Mouse (Mus musculus) NIH3T3 (cell line): ENCODE results near the gene Aebp2.
"Not testable (repeated sequence)": the region's sequence is repeated elsewhere in the genome, so short reads cannot be mapped to it uniquely, and the experiment has no call there.

Source experiments
- DNase-seq: peaks from one replicate; pipeline ENCODE4 v3.0.0-alpha.2; 2012; ENCODE audit warnings: low read depth

Gene Aebp2

GRCm38 (mm10) chr6:140651923-140652322, 29.5 kb downstream of the Aebp2 start:
- no peak for DNase-seq

GRCm38 (mm10) chr6:140655451-140655850, 33.0 kb downstream of the Aebp2 start:
- no peak for DNase-seq

- no peak for DNase-seq
These were observed 34.5 kb downstream of the Aebp2 start for GRCm38 (mm10) chr6:140656991-140657390.

- DNase-seq = no peak
These were observed 35.6 kb downstream of the Aebp2 start for GRCm38 (mm10) chr6:140657920-140658522.

GRCm38 (mm10) chr6:140661111-140661510, 38.6 kb downstream of the Aebp2 start:
- peak; percentile 76 for DNase-seq

GRCm38 (mm10) chr6:140661777-140662176, 39.3 kb downstream of the Aebp2 start:
- DNase-seq = no peak

- no peak for DNase-seq
These were observed 39.8 kb downstream of the Aebp2 start for GRCm38 (mm10) chr6:140662290-140662689.

- DNase-seq = not testable (repeated sequence)
These were observed 40.2 kb downstream of the Aebp2 start for GRCm38 (mm10) chr6:140662697-140663096.

GRCm38 (mm10) chr6:140664611-140665010, 42.1 kb downstream of the Aebp2 start:
- DNase-seq = no peak

GRCm38 (mm10) chr6:140666486-140667240, 44.2 kb downstream of the Aebp2 start:
- peak; percentile 34 for DNase-seq

GRCm38 (mm10) chr6:140667289-140667906, 44.9 kb downstream of the Aebp2 start:
- DNase-seq = peak; percentile 54

- DNase-seq = no peak
These were observed 52.0 kb downstream of the Aebp2 start for GRCm38 (mm10) chr6:140674414-140674813.

- no peak for DNase-seq
These were observed 53.6 kb downstream of the Aebp2 start for GRCm38 (mm10) chr6:140676094-140676493.

- DNase-seq = no peak
These were observed 54.6 kb downstream of the Aebp2 start for GRCm38 (mm10) chr6:140677041-140677440.

GRCm38 (mm10) chr6:140677960-140678359, 55.5 kb downstream of the Aebp2 start:
- no peak for DNase-seq

GRCm38 (mm10) chr6:140678658-140679271, 56.3 kb downstream of the Aebp2 start:
- DNase-seq = peak; percentile 68

- DNase-seq = no peak
These were observed 58.2 kb downstream of the Aebp2 start for GRCm38 (mm10) chr6:140680713-140681112.

GRCm38 (mm10) chr6:140682829-140683228, 60.4 kb downstream of the Aebp2 start:
- DNase-seq = no peak

- no peak for DNase-seq
These were observed 61.9 kb downstream of the Aebp2 start for GRCm38 (mm10) chr6:140684403-140684802.

- DNase-seq = peak; percentile 68
These were observed 67.3 kb downstream of the Aebp2 start for GRCm38 (mm10) chr6:140689617-140690404.

GRCm38 (mm10) chr6:140692160-140692559, 69.7 kb downstream of the Aebp2 start:
- peak; percentile 55 for DNase-seq
